Mouse (Mus musculus) erythroid progenitor cell, adult 5-6 weeks (primary cell): ENCODE measurements around the gene Sdhc. TPM values are rescaled to one million over a fixed set of nuclear protein-coding genes. Genes with fewer than 3 reads are reported as not detected.

Experiments
- ATAC-seq: replicated peaks from 2 replicates; pipeline ENCODE4 v1.8.0; 2016; ENCODE audit warnings: moderate number of reproducible peaks, mild to moderate bottlenecking, moderate TSS enrichment, inconsistent platforms; ENCODE audit not compliant: poor library complexity, low FRiP score, severe bottlenecking
- total RNA-seq, 2 experiments: library from RNA; stranded (forward) in 1 of 2; stranded (reverse) in 1 of 2; fragments of 150-400 nt in 1 of 2; fragments of 186-747, 209-891 nt in 1 of 2; gene quantifications; 2 replicates each; pipeline versions ENCODE4 v1.2.3 to v1.2.4; 2015 to 2017; ENCODE audit warnings: low replicate concordance in 2 of 2

The Sdhc gene
- total RNA-seq, 2 experiments from 2014 or later: 4.7 to 70.4 TPM

DNA sequence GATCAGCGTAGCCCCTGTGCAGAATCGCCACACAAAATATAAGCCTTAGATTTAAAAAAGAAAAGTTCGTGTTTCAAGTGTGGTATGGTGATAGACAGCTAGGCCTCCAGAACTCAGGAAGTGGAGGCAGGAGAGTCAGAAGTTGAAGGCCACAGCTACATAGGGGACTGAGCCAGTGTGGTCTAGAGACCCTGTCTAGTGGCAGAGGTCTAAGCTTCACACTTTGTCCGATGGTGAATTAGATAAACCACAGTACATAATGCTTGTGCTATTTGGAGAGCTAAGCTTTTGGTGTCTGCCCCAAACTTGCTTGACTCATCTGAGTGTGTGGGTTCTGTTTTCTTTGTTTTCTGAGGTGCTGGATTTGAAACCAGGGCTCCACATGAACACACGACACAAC is 31.4 kb downstream of the Sdhc start:
- ATAC-seq: no peak

DNA sequence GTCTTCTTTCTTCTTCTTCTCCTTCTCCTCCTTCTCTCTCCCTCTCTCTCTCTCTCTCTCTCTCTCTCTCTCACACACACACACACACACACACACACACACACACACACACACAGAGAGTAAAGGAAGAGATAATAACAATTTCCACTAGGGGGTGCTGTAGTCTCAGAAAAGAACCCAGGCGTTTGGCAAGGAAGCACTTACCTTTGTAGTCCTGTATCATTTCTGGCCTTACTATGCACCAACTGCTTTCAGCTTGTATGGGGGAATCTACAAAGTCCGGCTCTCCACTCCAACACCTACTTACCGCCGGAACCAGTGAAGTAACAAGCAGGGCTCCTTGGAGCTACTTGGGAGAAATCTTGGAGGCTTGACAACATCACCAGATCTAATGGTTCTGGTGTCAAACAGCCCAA is 32.1 kb downstream of the Sdhc start:
- ATAC-seq: peak; percentile 41; the same call in 1 of the 2 replicates

DNA sequence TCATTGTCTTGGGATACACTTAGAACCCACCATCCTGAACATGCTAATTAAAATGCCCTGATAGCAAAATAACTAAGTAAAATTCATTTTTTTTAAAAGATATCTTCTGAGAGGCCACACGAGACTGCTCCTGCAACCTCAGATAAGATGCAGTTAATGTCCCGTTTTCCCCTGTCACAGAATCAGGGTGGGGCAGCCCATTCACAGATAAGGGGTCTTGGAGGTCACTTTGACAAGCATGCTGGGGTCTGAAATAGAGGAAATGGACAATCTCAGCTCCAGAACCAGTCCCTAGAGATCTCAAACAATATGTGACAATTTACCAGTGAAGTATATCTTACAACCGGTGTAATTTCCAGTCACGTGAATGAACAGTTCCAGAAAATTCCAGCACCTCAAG is 34.1 kb downstream of the Sdhc start:
- ATAC-seq: no peak

DNA sequence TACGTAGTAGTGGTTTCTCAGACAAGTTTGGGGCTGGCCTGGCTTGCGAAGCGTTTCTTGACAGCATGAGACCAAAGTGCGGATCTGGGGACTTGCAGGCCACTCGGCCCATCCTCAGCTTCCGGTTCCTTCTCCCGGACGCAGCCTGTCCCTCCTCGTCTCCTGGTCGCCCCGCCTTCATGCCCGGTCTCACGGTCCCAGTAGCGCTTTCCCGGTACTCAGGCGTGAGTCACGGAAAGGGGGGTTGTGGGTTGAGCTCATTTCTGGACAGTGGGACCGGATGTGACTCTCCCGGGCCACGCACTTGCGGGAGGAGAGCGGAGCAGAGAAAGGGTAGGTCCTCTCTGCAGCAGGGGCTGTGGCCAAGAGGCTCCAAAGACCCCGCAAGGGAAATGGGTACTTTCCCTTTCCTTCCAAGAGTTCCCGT is 36.5 kb downstream of the Sdhc start, which contains the start of gene Cfap126:
Gene Cfap126, plus strand, starts transcription at position 46 of the 427 bp plus-strand sequence.
- peak; percentile 75 for ATAC-seq

DNA sequence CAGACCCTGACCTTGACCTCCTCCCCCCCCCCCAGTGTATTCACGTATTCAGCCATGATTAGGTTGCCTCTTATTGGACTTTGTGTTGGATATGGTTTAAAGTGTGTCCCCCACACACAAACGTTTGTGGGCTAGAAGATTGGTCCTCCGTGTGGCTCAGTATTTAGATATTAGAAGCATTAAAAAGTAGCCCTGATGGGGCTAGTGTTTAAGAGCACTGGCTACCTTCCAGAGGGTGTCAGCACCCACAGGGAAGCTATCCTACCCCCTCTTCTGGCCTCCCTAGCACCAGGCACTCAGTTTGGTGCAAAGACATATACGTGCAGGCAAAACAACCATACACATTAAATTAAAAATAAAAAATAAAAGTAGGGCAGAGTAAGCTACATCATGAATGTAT is 37.4 kb downstream of the Sdhc start:
- ATAC-seq: no peak

DNA sequence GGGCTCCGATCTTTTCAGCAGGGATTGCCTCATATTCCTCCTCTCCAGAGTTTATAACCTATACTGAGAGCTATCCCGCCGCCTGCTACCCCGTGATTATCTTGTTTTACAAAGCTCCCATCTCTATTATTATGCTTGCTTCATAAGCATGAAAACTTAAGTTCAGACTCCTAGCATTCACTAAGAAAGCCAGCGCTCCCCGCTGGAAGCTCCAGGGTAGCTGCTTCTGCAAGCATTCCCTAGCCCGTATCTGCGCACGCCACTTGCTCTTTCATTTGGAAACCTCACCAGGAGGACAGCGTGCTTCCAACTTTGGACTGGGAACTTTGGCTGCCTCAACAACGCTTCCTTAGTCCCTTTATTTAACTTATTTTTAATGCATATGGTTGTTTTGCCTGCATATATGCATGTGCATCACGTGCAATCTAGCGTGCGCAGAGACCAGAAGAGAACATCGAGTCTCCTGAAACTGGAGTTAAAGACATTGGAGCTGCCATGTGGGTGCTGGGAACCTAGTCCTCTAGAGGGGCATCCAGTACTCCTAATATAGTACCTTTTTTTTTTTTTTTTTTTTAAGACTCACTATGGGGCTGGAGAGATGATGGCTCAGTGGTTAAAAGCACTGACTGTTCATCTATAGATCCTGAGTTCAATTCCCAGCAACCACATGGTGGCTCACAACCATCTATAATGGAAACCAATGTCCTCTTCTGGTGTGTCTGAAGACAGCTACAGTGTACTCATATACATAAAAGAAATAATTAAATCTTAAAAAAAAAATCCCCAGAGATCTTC is 38.4 kb downstream of the Sdhc start:
- ATAC-seq: peak; percentile 25

DNA sequence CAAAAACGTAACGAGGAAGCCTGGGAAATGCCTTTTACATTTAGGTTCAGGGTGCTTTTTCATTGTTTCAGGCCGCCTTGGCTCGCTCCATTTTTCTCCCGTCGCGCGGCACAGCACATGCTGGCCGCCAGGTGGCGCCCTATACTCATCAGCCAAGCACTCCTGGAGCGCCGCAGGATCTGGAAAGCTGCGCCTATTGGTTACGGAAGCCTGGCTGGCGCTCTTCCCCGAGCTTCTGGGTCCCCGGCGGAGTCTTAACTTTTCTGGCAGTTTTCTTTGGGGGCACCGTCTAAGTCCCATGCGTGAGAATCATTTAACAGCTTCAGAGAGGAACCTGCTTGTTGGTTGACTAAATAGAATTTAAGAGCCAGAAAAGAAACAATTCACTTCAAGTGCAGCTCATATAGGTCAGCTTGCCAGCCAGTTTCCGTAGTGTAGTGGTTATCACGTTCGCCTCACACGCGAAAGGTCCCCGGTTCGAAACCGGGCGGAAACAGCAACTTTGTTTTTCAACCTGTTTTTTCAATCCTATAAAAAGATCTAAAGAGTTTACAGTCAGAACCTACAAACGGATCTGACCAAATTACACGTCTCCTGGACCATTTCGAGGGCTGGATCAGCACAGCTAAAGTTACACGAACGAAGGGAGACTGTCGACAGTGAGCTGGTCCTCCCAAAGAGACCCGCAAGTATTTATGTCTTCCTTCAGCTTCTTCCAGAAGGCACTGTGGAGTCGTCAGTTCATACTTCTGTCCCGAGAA is 39.2 kb downstream of the Sdhc start:
- ATAC-seq: peak; percentile 86

DNA sequence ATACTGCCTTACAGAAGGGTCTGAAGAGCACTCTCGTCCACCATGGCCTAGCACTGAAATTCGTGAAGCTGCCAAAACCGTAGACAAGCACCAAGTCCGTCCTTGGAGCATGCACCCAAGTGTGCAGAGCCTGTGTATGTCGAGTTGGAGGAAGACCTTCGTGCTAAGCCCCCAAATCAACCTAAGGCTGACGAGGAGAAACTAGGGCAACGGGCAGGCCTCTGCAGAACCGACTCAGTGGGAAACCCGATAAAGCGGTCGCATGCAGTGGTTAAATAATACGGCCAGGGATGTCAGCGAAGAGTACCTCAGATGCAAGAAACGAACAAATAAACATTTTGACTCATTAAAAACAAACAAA is 39.8 kb downstream of the Sdhc start:
- ATAC-seq: no peak

DNA sequence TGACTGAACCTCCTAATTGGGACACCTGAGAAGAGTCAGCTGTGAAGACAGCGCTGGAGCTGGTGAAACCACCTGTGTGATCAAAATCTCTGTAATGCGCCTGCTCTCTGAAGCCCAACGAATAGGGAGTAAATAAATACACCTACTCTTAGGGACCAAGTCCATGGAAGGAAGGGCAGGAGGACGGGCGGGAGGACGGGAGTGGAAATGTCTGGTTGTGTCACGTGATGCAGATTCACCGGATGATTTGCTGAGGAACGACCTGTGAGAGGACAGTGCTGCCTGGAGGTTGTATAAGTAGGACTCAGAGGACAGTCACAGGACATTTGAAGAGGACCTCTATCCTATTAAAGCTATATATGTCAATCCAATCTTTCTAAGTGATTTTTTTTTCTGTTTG is 40.8 kb downstream of the Sdhc start:
- ATAC-seq: no peak

DNA sequence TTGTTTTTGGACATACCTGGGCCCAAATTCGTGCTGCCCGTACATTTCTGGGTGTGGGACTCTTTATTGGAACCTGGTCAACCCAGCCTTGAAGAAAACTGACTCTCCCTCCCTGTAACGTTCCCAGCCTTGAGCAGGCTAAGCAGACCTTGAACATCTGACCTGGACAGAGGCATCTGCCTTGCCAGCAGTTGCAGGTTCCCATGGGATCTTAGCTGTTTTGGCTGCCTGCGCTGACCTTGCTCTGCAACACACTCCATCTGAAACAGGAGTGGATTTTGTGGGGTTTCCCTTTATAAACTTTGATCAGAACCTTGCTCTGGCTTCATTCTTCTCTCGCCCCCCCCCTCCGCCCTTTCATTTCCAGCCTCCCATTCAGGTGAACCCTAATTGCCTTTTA is 45.2 kb downstream of the Sdhc start:
- ATAC-seq: no peak

DNA sequence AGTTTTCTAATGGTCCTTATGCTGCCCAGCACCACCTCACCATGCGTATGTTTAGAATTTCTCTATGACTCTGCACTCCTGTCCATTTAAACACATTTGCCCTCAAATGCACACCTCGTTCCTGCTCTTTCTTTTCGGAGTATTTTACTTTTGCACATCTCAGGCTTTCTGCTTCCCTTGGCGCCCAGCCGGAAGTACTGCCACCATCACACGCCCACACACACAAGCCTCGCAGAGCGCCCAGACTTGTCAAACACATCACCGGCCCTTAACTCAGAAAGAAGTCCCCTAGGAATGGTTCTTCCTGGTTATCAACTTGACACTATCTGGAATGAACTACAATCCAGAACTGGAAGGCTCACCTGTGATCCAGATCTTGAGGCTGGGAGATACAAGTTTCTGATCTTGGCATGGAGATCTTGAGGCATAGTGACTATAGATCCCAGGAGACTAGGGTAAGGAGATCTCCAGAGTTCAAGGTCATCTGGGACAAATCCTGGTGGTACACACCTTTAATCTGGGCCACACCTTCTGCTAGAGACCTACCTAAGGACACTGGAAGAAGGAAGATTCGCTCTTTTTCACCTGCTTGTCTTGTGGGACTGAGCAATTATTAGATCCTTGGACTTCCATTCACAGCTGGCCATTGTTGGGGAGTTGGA is 47.1 kb downstream of the Sdhc start:
- ATAC-seq: peak; percentile 15

DNA sequence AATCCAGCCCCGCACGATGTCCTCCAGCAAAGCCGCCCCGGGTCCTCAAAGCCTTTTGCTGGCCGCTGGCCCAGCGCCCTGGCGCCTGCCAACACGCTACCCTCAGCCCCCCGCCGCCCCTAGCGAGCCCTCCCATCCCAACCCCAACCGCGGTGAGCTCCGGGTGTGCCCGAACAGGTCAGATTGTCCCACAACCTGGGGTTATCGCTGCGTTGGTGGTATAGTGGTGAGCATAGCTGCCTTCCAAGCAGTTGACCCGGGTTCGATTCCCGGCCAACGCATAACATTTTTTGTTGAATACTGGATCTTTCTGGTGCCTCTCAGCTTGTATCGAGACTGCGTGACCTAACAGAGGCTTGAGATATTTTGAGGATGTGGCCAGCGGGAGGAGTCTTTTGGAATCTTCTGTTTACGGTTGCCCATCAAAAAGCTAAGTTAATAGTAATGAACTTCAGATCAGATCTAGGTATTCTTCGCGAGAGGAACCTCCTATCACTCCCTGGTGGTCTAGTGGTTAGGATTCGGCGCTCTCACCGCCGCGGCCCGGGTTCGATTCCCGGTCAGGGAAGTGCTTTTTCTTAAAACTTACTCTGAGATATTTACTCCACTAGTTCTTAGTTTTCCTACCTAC is 47.7 kb downstream of the Sdhc start:
- peak; percentile 66 for ATAC-seq

DNA sequence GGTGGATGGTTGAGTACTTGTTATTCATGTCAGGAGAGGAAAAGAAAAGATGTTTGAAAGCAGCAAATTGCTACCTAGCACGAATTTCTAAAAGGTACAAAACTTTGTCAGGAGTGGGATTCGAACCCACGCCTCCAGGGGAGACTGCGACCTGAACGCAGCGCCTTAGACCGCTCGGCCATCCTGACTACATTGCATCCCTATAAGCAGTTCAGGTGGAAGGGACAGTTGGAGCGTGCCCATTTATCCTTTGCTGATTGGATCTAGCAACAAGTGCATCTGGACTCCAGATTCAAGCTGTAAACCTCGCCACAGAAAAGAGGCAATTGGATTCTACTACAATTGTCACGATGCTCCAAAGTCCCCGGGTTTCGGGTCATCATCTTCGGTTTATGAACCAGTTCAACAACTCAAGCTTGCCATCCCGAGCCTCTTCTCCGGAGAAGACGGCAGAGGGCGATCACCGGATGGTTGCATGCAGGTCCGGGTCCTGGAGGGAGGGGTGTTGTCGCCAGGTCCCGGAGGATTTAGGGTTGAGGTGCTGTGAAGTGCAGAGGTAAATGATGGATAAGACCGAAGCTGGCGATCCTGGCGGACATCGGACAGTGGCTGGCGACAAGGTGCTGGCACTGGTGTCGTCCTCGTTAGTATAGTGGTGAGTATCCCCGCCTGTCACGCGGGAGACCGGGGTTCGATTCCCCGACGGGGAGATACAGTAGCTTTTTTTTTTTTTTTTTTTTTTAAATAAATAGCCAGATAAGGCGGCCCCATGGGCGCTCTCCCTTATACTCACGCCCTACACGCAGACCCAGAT is 48.5 kb downstream of the Sdhc start:
- ATAC-seq: peak; percentile 74

DNA sequence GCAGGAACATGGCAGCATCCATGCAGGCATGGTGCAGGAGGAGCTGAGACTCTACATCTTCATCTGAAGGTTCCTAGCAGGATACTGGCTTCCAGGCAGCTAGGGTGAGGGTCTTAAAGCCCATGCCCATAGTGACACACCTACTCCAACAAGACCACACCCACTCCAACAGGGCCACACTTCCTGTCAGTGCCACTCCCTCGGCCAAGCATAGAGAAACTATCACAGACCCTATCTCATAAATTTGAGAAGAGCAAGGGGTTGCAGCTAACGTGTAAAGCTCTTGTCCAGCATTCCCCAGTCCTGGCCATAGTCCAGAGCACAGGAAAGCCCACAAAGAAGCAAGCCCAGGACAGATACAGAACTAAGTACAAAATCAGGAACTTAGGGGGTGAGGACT is 49.4 kb downstream of the Sdhc start:
- ATAC-seq: no peak

DNA sequence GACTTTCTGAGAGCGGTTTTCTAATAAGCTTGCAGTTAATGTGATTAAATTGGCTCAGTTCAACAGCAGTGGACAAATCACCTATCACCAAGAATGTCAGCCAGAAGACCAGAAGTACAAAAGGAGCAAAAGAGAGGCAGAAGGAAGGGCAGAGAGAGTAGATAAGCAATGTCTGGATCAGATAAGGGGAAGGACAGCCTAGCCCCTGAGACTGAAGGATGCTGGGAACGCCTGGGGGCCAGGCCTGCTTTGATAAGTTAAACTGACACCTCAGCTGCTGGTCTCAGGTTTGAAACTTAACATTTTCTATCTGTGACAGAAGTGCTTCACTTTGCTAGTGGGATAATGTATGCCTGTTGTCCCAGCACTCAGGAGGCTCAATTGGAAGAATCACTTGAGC is 52.8 kb downstream of the Sdhc start:
- ATAC-seq: no peak

DNA sequence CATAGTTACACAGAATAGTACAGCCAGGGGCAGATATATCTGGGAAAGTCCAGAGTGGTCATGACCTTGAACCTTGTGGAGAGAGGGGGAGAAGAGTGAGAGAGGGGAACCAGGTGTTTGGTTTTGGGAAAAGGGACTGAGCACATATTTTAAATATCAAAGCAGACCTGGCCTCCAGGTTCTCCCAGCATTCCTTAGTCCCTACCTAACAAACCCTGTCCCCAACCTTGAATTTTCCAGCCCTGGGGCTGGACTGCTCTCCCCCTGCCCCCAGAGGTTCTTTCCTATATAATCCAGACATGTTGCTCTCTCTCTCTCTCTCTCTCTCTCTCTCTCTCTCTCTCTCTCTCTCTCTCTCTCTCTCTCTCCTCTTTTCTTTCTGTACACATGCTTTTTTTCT is 53.3 kb downstream of the Sdhc start:
- no peak for ATAC-seq

DNA sequence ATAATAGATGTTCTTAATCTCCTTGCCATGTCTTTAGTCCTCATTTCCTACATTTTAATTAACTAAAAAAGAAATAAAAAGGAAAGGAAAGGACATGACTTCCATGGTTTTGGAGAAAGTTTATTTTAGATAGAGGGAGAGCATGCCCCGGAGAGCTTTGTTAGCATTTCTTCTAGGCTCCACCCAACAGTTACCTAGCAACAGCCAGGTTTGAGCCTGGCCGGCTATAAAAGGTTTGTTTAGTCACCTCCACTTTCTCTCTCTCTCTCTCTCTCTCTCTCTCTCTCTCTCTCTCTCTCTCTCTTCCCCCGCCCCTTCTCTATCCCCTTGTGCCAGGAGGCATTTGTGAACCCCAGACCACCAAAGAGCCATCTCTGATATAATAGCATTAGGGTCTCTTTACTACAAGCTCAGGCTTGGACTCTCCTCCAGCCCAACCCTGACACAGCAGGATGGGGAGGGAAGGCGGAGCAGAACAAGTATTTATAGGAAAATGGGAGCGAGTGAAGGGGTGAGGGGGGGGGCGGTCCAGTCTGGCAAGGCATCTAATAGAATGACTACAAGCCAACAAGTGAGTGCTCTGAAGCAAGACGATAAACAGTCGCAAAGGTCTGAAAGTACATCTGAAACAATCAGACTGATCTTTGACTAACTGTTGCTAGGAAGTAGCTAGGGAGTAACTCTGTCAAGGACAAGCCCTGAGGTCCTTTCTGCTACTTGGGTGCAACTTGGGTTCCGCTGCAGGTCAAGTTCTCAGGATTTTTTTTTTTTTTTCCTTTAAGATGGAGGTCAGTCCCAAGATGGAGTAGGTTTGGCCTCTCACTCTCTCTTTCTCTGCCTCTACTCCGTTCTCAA is 54.1 kb downstream of the Sdhc start:
- ATAC-seq: no peak

DNA sequence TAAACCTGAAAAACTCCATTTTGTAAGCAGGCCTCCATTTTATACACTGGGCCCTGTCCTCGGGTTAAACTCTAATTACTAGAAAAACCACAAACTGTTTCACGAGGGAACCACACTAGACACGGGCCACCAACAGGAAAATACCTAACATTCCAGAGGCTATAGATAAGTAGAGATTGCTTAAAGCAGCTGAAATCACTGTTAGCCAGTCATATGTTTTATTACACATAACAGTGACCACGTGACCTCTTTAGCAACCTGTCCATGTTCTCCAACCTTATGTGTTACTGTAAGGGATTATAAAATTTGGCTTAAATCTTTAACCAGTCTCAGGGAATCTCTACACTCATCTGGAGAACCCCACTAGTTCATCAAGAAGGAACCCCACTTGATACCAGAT is 56.0 kb downstream of the Sdhc start:
- no peak for ATAC-seq

DNA sequence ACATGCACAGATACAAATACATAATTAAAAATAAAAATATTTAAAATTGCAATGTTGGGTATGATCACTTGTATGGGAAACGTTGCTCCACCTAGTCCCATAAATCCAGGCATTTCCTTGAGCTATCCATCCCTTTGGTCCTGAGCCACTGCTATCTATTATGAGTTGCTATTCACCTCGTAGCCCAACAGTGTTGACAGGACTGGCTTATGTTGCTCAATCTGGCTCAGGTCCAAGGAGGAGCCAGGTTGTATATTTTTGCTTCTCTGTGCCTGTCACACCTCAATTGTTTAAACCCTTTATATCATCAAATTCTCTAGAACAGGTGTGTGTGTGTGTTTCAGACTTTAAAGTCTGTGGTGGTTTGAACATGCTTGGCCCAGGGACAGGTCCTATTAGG is 59.6 kb downstream of the Sdhc start:
- ATAC-seq: no peak
